Mouse (Mus musculus) embryonic stem cell, embryonic (primary cell): ENCODE data around the gene Xkrx.
"Not testable (repeated sequence)": the region's sequence is repeated elsewhere in the genome, so short reads cannot be mapped to it uniquely, and the experiment has no call there.

ENCODE experiments used
- CTCF ChIA-PET, 4 experiments: fragments of 300-600 bp in 2 of 4; fragments of 350-600 bp in 2 of 4; sonication (Branson Sonifier 250); formaldehyde crosslinking; loops; one replicate each; lab custom pipeline; 2022; ENCODE audit warnings: inconsistent platforms in 2 of 4; lab: Charles Lee
- POLR2A ChIA-PET, 4 experiments: fragments of 300-600 bp in 2 of 4; fragments of 350-600 bp in 2 of 4; sonication (Branson Sonifier 250); formaldehyde crosslinking; loops; one replicate each; lab custom pipeline; 2022; ENCODE audit warnings: antibody characterized with exemption in 4 of 4, inconsistent platforms in 1 of 4; lab: Charles Lee

Gene Xkrx

GRCm38 (mm10) chrX:134162043-134162720, at the start of gene Xkrx:
Gene Xkrx, minus strand, starts transcription at chrX:134162076.
- POLR2A ChIA-PET = no interaction called here
- CTCF ChIA-PET = no interaction called here

DNA sequence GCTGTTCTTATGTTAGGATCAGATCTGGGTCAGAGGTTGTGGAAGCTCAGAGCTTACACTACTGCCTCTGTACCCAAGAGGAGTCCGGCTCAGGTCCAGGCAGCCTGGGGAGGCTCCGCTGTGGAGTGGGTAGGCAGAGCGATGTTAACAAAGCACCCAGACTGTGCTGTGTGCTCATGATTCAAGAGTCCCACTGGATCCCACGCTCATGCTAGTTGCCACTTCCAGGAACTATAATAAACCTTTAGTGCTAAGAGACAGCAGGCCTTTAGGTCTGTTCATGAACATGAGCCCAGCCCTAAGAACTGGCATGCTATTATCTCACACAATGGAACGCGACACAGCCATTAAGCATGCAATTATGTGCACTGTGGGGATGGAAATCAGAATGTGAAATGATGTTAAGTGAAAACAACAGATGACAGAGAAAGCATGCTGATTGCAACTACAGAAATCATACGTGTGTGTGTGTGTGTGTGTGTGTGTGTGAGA, 49.3 kb upstream of the Xkrx start:
- ChIA-PET CTCF (no interaction called here), POLR2A (interaction anchor here in 2 of 4 experiments (0.6 to 0.7 kb wide), 2 partner anchors 7 to 10 kb away, joined by 3 to 5 read pairs; no protein-coding TSS in a partner anchor)

DNA sequence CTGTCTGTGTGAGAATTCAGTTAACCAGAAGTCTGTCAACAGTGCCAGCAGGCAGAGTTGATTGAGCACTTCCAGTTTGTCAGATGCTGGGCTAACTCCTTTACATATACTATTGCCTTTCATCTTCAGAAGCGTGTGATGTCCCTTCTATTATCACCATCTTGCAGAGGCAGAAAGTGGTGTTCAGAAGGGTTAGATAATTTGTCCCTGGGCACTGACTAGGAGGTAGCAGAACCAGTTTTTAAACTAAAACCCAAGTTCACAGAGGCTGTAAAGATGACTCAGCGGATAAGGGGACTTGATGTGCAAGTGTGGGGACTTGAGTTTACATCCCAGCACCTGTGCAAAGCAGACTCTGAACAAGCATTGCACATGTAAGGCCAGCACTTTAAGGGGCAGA, 46.6 kb upstream of the Xkrx start:
- CTCF ChIA-PET = no interaction called here
- POLR2A ChIA-PET = no interaction called here

DNA sequence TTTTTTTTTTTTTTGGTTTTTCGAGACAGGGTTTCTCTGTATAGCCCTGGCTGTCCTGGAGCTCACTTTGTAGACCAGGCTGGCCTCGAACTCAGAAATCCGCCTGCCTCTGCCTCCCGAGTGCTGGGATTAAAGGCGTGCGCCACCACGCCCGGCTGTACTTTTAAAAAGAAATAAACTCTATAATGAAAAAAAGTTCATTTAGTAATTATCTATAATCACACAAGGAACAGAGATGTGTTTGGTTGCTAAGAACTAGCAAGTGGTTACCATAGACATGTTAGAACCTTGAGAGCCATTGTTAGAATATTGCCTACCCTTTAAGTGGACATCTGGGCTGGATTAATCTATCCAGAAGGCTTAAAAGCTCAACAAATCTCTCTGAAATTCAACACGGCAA, 25.3 kb upstream of the Xkrx start, which contains the start of gene Arl13a:
Gene Arl13a (plus strand): TSS at position 301 of the 400 bp plus-strand sequence.
- CTCF ChIA-PET = not testable (repeated sequence)
- POLR2A ChIA-PET = interaction anchor here in 1 of 4 experiments (1.4 kb wide), 1 partner anchor 11 kb away, joined by 3 read pairs; no protein-coding TSS in a partner anchor

- CTCF ChIA-PET = no interaction called here
Observed at GRCm38 (mm10) chrX:134174699-134175098, 12.8 kb upstream of the Xkrx start.

GRCm38 (mm10) chrX:134170584-134170983, 8.7 kb upstream of the Xkrx start:
- ChIA-PET POLR2A (no interaction called here), CTCF (interaction anchor here in 1 of 4 experiments (0.6 kb wide), 1 partner anchor 371 kb away, joined by 6 read pairs; the partner anchor contains the start of gene Timm8a1)

More at GRCm38 (mm10) chrX:134174699-134175098, 12.8 kb upstream of the Xkrx start:
- POLR2A ChIA-PET = interaction anchor here in 1 of 4 experiments (0.7 kb wide), 1 partner anchor 10 kb away, joined by 3 read pairs; no protein-coding TSS in a partner anchor

DNA sequence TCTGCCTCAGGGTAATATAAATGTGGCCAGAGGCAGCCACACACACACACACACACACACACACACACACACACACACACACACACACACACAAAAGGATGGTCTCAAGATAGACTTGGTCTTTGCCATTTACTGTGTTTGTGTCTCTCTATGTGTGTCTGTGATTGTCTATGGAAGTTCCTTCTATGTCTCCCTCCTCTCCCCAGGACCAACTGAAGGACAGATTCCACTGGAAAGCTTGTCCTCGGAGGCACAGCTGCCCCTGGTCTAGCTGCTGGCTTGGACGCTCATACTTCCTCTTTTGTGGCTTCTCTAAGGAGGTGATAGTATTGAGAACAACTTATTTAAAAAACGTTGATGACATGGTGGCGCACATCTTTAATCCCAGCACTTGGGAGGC, 1.6 kb upstream of the Xkrx start:
- ChIA-PET CTCF (no interaction called here), POLR2A (no interaction called here)

DNA sequence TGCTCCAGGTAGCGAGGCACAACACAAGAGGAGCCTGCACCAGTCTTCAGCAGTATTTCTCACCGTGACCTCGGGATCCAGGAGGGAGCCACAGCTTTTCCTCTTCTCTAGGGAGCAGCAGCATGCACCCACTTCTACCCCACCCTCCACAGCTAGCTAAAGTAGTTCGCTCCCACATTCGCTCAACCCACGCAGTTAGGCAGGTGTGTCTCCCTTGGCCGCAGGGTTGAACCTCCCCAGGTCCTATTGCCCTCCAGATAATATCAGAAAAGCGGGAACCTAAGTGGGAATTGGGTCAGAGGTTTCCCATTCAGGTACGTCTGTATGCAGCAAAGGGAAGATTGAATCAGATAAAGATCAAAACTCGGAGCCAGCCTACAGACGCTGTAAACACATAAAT, 950 bp upstream of the Xkrx start:
- POLR2A ChIA-PET = no interaction called here
- CTCF ChIA-PET = no interaction called here

DNA sequence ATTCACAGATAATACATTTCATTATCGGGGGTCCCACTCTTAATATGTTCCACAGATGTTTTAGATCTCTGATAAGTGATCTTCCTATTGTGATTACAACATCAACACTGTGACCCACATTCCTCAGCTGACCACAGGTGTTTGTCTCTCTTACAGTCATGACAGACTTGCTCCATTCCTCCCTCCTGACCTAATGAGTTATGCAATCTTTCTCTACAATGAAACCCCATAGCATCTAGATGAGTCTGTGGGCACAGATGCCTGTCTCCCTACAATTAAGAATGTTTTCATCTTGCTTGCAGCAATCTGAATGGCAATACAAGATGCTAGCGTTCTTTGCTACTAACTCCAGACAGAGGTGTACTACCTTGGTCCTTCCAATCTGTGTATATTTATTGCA, 1.4 kb downstream of the Xkrx start:
- CTCF ChIA-PET = no interaction called here
- POLR2A ChIA-PET = interaction anchor here in 1 of 4 experiments (0.7 kb wide), 1 partner anchor 70 kb away, joined by 3 read pairs; no protein-coding TSS in a partner anchor

GRCm38 (mm10) chrX:134158151-134158550, 3.7 kb downstream of the Xkrx start:
- CTCF ChIA-PET = no interaction called here
- POLR2A ChIA-PET = no interaction called here

DNA sequence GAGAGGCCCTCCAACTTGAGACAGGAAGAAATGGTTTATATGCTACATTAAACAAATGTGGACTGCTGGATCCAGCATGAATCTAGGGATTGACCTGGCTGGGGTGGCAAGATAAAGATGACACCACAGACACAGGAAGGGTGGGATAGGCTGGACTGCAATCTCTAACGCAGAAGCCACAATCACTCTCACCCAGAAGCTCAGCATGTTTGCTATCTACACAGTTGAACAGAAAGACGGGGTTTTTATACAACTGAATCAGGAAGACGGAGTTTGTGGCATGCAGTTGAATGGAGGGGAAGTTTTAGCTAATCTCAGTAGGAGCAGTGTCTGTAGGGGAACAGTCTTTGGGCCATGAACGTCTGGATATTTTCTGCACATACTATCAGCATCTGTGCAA, 19.9 kb downstream of the Xkrx start:
- CTCF ChIA-PET = interaction anchor here in 1 of 4 experiments (0.7 kb wide), 1 partner anchor 130 kb away, joined by 15 read pairs; no protein-coding TSS in a partner anchor
- POLR2A ChIA-PET = no interaction called here

- ChIA-PET CTCF (no interaction called here), POLR2A (no interaction called here)
Observed at GRCm38 (mm10) chrX:134141551-134141950, 20.3 kb downstream of the Xkrx start.

DNA sequence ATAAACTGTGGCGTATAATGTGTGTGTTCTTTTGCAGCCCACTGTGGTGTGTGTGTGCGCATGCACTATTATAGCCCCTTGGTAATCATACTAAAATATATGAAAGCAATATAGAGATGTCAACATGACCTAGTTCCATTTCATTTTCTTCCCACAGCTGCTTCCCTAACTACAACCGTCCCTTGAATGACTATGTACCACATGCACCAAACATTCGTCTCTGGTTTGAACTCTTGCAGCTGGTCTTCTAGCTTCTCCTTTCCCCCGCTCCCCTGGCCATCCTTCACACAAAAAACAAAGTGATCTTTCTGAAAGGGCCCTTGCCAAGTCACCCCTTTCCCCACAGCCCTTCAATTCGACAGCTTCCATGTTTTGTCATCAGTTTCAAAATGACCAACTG, 21.9 kb downstream of the Xkrx start:
- ChIA-PET POLR2A (interaction anchor here in 1 of 4 experiments (0.9 kb wide), 1 partner anchor 97 kb away, joined by 3 read pairs; no protein-coding TSS in a partner anchor), CTCF (no interaction called here)

DNA sequence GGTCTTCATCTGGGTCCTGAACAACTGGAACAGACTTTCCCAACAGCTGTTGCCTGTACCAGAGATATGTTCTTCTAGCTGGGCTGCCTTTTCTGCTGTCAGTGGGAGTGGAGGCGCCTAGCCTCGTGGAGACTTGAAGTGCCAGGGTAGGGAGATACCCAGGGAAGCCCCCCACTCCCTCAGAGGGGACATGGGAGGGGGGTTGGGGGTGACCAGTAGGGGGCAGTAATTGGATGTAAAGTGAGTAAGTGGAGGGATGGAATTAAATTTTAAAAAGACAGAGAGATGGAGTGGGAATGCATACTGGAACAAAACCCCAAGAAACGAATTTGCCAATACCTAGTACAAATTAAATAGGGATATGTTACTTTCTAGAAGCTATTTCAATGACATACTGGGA, 28.1 kb downstream of the Xkrx start:
- ChIA-PET CTCF (interaction anchor here in 2 of 4 experiments (0.7 to 2.0 kb wide), 2 partner anchors 185 to 200 kb away, joined by 3 to 8 read pairs; no protein-coding TSS in a partner anchor), POLR2A (no interaction called here)

- POLR2A ChIA-PET = interaction anchor here in 2 of 4 experiments (0.6 to 0.8 kb wide), 2 partner anchors 348 to 482 kb away, joined by 3 to 4 read pairs; no protein-coding TSS in a partner anchor
Observed at GRCm38 (mm10) chrX:134132295-134132694, 29.6 kb downstream of the Xkrx start.

GRCm38 (mm10) chrX:134128549-134128948, 33.3 kb downstream of the Xkrx start:
- ChIA-PET POLR2A (interaction anchor here in 1 of 4 experiments (1.6 kb wide), 1 partner anchor 457 kb away, joined by 3 read pairs; the partner anchor contains the start of gene Rpl36a), CTCF (no interaction called here)

More at GRCm38 (mm10) chrX:134132295-134132694, 29.6 kb downstream of the Xkrx start:
- CTCF ChIA-PET = interaction anchor here in 2 of 4 experiments (0.6 to 2.0 kb wide), 3 partner anchors 27 to 187 kb away, joined by 4 to 8 read pairs (median 6); no protein-coding TSS in a partner anchor

DNA sequence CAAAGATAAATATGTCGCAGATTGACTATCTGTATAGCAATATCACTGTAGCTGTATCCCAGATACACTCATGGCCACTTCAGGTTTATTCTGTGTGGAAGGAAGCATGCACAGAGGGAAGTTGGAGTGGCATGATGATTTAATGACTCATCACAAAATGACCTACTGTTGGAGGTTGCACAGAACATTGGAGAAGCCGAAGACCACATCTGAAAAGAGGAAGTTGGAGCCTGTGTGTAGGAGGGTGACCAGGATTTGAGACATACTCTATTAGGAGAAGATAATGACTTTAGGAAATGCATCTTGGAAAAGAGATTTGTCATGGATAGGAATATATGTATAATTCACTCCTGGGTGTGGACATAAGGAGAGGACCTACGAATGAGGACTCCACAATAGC, 45.5 kb downstream of the Xkrx start:
- POLR2A ChIA-PET = interaction anchor here in 1 of 4 experiments (0.5 kb wide), 1 partner anchor 160 kb away, joined by 4 read pairs; no protein-coding TSS in a partner anchor
- CTCF ChIA-PET = no interaction called here

- ChIA-PET POLR2A (interaction anchor here in 1 of 4 experiments (0.5 kb wide), 1 partner anchor 896 kb away, joined by 3 read pairs; no protein-coding TSS in a partner anchor), CTCF (no interaction called here)
Observed at GRCm38 (mm10) chrX:134111767-134112166, 50.1 kb downstream of the Xkrx start.

GRCm38 (mm10) chrX:134102641-134103040, 59.2 kb downstream of the Xkrx start:
- ChIA-PET CTCF (no interaction called here), POLR2A (no interaction called here)
